Mouse (Mus musculus) gastrocnemius, postnatal 36 days (tissue): Measurements from ENCODE around the gene Srp9. TPM values are rescaled to one million over a fixed set of nuclear protein-coding genes. Genes with fewer than 3 reads are reported as not detected.
"Not testable (repeated sequence)": the region's sequence is repeated elsewhere in the genome, so short reads cannot be mapped to it uniquely, and the experiment has no call there.

ENCODE experiments used
- DNase-seq, 2 experiments: peaks; one replicate each; pipeline ENCODE4 v3.0.0; 2022
- intact Hi-C: fragments of 180-260 bp; cut with DNase I; formaldehyde crosslinking; loops from one replicate; pipeline ENCODE4 v1.15.1; 2025
- total RNA-seq, 2 experiments: library from RNA; stranded (reverse); gene quantifications; 2 replicates each; pipeline ENCODE4 v1.2.3; 2021

The Srp9 gene
- total RNA-seq, 2 experiments from 2014 or later = 38.7 to 42.4 TPM

DNA sequence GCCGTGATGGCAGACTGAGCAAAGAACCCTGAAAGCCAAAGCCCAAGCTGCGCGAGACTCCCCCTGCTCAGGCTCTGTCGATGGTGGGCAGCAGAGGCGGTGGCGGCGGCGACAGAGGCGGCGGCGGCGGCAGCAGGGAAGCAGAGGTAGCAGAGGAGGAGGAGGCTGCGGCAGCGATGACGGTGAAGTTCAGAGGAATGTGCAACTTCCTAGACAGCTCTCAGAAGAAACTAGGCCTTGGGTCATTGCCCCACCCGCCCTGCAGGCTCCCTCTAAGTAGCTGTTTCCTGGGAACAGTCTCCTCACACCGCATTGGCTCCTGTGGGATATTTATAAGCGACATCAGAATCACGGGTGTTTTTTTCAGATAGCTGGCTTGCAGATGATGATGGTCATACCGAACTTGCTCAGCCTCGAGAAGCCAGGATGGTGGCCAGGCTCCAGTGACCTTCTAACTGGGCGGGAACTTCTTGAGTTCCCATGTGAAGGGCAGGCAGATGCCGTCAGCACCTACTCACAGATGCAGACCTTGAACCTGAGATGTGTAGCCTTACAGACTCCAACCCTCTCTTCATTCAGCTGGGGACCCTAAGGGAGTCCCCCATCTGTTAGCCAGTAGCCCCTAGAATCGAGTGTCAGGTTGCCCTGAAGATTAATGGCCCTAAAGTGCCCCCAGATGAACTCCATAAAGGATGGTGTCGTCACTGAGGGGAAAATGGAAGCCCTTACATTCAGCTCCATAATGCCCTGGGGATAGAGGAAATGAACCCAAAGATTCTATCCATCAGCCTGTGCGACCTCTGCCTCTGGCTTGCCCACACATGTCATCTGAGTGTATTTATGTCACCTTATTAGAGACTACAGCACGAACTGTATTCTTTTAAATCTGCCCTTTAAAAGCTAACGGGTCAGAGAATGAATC, 12.9 kb downstream of the Srp9 start:
- no peak for DNase-seq
- intact Hi-C loops = no loop called here

- intact Hi-C loops = no loop called here
- no peak for DNase-seq
Observed at GRCm38 (mm10) chr1:182138172-182138571, 13.6 kb downstream of the Srp9 start.

- DNase-seq = no peak
- intact Hi-C loops = loop anchor here (2.0 to 5.0 kb wide), 2 partner anchors 253 to 413 kb away; no protein-coding TSS in a partner anchor
Observed at GRCm38 (mm10) chr1:182139937-182140336, 15.4 kb downstream of the Srp9 start.

DNA sequence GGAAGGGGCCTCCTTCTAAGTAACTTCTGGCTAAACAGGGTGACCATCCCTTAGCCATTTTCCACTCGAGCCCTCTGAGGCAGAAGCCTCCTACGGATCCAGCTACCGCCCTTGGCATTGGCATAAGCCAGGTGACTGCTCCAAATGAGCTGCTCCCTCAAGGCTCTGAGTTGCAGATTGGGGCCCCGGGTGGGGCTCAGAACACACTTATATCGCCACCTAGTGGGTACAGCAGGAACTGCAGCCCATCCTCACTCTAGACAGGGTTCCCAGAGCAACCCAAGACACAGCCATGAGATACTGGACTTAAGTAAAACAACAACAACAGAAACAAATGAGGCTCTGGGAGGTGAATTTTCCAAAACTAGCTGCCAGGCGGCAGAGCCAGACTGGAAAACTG, 15.8 kb downstream of the Srp9 start:
- intact Hi-C loops = loop anchor here (2.0 to 5.0 kb wide), 2 partner anchors 254 to 413 kb away; no protein-coding TSS in a partner anchor
- DNase-seq = peak; percentile 60 to 71

- DNase-seq = no peak
- intact Hi-C loops = loop anchor here (5.0 kb wide), 1 partner anchor 415 kb away; no protein-coding TSS in a partner anchor
Observed at GRCm38 (mm10) chr1:182142725-182143124, 18.2 kb downstream of the Srp9 start.

- DNase-seq = no peak
- intact Hi-C loops = loop anchor here (5.0 kb wide), 1 partner anchor 416 kb away; no protein-coding TSS in a partner anchor
Observed at GRCm38 (mm10) chr1:182143288-182143687, 18.8 kb downstream of the Srp9 start.

GRCm38 (mm10) chr1:182145546-182145945, 21.0 kb downstream of the Srp9 start:
- intact Hi-C loops = no loop called here
- DNase-seq = no peak

GRCm38 (mm10) chr1:182148864-182149514, 24.5 kb downstream of the Srp9 start:
- intact Hi-C loops = no loop called here
- no peak for DNase-seq

GRCm38 (mm10) chr1:182149966-182150365, 25.4 kb downstream of the Srp9 start:
- intact Hi-C loops = loop anchor here (2.0 kb wide), 1 partner anchor 47 kb away; no protein-coding TSS in a partner anchor
- DNase-seq = no peak

DNA sequence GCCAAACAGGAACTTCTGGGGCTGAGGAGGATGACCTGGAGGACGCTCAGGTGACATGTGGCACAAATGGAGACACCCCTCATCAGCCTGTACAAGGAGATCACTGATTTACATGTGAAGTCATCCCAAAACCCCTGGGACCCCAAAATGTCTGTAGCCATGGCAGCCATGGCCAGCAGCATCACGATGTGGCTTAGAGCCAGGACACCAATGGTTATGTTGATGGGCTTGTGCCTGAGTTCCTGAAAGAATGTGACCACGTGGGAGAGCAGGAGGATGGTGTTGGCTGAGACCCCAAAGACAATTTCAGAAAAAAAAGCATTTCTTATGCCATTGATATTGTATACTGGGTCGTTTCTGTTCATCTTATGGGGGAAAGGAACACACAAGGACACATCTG, 33.2 kb downstream of the Srp9 start:
- intact Hi-C loops = no loop called here
- no peak for DNase-seq

DNA sequence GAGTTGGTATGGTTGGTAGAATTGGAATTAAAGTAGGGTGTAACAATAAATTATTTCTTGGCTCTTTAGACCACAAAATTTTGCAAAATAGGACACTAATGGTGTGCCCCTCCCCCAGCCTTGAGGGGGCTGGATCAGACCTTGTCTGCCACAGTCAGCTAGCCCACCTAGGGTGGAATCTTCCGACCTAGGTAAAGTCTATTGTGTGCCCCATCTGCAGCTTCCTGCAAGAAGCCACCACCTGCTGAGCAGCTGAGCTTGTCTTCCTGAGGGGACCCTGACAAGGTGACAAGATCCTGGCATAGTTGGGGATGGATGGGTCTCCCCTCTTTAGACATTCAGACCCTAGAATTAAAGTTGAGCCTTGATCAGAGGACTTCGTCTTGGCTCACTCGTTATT, 35.0 kb downstream of the Srp9 start:
- DNase-seq = no peak
- intact Hi-C loops = no loop called here

DNA sequence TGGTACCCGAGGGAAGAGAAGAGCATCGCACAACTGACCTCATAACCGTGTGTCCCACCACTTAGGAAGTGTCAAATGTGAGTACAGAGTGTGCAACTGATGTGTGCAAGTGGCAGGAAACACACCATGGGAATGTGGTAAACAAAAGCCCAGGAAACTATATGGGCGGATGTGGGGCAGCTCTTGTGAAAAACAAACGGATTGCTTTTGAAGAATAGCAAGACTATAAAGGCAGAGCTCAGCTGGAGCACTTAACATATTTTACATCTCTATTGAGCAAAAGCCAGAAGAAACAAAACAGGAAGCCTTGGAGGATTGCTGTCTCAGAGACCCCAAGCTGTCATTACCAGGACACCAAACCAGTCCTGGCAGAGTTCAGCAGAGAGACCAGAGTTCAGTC, 38.4 kb downstream of the Srp9 start:
- DNase-seq = no peak
- intact Hi-C loops = no loop called here

- no peak for DNase-seq
- intact Hi-C loops = no loop called here
Observed at GRCm38 (mm10) chr1:182164386-182164785, 39.8 kb downstream of the Srp9 start, which contains the start of gene Vmn1r1. Gene Vmn1r1 (minus strand): TSS chr1:182164486.

DNA sequence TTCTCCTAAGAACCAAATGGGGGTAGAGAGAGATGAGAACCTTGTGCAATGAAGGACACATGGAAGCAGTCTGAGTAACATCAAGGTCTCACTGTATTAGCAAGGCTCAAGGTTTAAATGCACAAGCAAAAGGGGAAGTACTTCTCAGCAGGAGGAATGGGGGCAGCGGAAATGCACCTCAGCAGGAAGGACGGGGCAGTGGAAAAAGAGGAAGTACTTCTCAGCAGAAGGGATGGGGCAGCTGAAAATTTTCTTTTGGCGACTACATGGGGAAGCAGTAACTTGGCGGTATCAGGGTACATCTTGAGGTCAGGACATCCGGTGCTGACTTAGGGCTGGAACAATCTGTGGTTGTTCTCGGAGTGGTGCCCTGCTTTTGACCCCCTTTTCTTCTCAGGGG, 45.7 kb downstream of the Srp9 start:
- intact Hi-C loops, DNase-seq: not testable (repeated sequence)

DNA sequence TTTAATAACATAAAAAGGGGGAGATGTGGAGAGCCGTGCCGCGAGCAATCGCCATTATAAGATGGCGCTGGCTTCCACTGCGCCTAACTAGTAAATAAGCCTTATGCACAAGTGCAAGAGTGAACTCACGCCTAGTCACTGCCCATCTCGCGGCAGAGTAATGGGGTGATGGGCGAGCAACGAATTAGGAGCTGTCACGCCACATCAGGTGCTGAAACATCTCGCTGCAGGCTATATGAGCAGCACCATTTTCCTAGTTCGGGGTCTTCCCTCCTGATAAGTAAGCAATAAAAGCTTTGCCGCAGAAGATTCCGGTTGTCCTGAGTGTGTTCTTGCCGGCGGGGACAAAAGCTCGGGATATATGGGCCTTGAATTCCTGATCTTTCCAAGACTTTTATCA, 52.4 kb downstream of the Srp9 start:
- intact Hi-C loops, DNase-seq: not testable (repeated sequence)

GRCm38 (mm10) chr1:182181456-182182305, 57.1 kb downstream of the Srp9 start:
- intact Hi-C loops = no loop called here
- DNase-seq = no peak
